Mouse (Mus musculus): ENCODE data around the gene Gabra6. TPM values are rescaled to one million over a fixed set of nuclear protein-coding genes. Genes with fewer than 3 reads are reported as not detected.
A peak's percentile ranks its signal among the peaks of the same experiment; 100 is the strongest.

Gabra6 gene
- polyA plus RNA-seq (2014; fragmentation: Nextera tagmentation; extraction: Ambion mirVana): not detected in 2 replicates

DNA sequence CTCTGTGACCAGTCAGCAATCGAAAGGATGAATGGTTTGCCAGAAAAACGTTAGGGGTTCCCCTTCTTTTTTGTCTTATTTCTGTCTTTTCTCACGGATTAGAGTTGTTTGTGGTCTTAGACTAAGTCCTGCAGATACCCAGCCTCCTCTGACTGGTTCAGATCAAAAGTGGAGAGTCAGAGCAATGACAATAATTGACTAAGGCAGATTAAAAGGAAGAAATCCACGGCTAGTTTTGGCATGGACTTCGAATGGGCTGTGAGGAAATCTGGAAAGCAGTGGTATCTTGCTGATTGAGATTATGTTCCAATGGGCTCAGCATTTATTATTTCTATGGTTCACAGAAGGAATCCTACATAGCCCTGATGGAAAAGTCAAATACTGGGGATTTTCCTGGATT lies at the start of gene Gabra6:
Gabra6 (minus strand) TSS at position 191 of the 400 bp plus-strand sequence.
- WGBS: 58% methylated on average over 5 of the region's 5 CpGs
- Histone ChIP-seq H3K36me3 (ENCODE audit: control insufficient read depth, insufficient read depth, low read length) (no peaks in the 10 kb centered on the region), H3K4me3 (ENCODE audit: low read depth, low read length) (no peak within 1 kb of the TSS), H3K4me1 (ENCODE audit: control insufficient read depth, insufficient read depth, low read length) (no peaks in the 10 kb centered on the region), H3K9ac (ENCODE audit: low read length) (no peak within 1 kb of the TSS), H3K9me3 (ENCODE audit: control insufficient read depth, low read length) (no peaks in the 10 kb centered on the region), H3K4me2 (no peak within 1 kb of the TSS), H3K27me3 (ENCODE audit: control insufficient read depth, insufficient read depth, low read length) (no peaks in the 10 kb centered on the region), H3K27ac (ENCODE audit: low read depth, low read length) (no peak within 1 kb of the TSS)
- DNase-seq (ENCODE audit: low spot score, missing footprints) (no peak), ATAC-seq (ENCODE audit: low FRiP score) (no peak)

DNA sequence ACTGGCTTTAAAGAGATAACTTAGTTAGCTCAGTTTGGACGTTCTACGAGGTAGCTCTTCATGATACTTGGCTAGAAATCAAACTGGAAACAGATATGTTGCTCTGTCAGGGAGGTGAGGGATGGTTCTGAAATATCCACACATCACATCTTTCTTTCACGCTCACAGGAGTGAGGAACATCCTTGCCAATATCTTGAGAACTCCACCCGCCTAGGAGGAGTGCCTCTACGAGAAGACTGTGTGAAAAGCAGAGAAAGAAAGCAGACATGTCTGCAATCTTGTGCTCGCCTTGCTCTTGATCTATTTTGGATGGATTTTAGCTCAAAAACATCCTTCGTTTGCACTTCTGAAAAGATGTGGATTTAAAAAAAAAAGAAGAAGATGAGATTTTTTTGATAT lies 44.7 kb upstream of the Gabra6 start:
- Histone ChIP-seq H3K4me2 (no peak overlapping the region), H3K9ac (ENCODE audit: low read length) (no peak overlapping the region), H3K36me3 (ENCODE audit: control insufficient read depth, insufficient read depth, low read length) (no peaks in the 10 kb centered on the region), H3K27me3 (ENCODE audit: control insufficient read depth, insufficient read depth, low read length) (no peaks in the 10 kb centered on the region), H3K27ac (ENCODE audit: low read depth, low read length) (no peak overlapping the region), H3K4me3 (ENCODE audit: low read depth, low read length) (no peak overlapping the region), H3K4me1 (ENCODE audit: control insufficient read depth, insufficient read depth, low read length) (no peaks in the 10 kb centered on the region), H3K9me3 (ENCODE audit: control insufficient read depth, low read length) (no peaks in the 10 kb centered on the region)
- ATAC-seq (ENCODE audit: low FRiP score) (no peak), DNase-seq (ENCODE audit: low spot score, missing footprints) (no peak)
- 83% methylated on average over 7 of the region's 7 CpGs for WGBS

- WGBS: 89% methylated on average over 3 of the region's 3 CpGs
- no peak for ATAC-seq (ENCODE audit: low FRiP score)
- Histone ChIP-seq H3K27ac (ENCODE audit: low read depth, low read length) (no peak overlapping the region), H3K4me2 (no peak overlapping the region), H3K4me3 (ENCODE audit: low read depth, low read length) (no peak overlapping the region), H3K27me3 (ENCODE audit: control insufficient read depth, insufficient read depth, low read length) (no peaks in the 10 kb centered on the region), H3K4me1 (ENCODE audit: control insufficient read depth, insufficient read depth, low read length) (no peaks in the 10 kb centered on the region), H3K9me3 (ENCODE audit: control insufficient read depth, low read length) (no peaks in the 10 kb centered on the region), H3K36me3 (ENCODE audit: control insufficient read depth, insufficient read depth, low read length) (no peaks in the 10 kb centered on the region), H3K9ac (ENCODE audit: low read length) (no peak overlapping the region)
- no peak for DNase-seq (ENCODE audit: low spot score, missing footprints)
Observed at GRCm38 (mm10) chr11:42332121-42332520, 11.2 kb upstream of the Gabra6 start.

DNA sequence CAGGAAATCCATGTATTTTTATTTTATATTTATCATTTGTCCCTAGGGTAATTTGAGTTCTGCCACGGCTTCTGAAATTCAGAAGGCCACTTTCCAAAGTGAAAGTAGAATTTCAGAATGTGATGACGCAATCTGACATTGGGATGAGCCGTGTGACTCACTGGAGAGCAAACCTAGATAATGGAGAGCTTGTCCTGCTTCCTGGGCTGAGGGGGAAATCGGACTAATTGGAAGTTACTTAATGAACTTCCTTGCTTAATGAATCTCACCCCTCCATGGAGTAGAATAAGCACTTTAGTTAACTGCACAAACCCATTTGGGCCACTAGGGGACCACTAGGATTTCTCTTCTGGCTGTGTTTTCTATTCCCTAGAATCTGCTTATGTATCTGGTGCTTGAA lies 5.4 kb upstream of the Gabra6 start:
- H3K27ac ChIP-seq (ENCODE audit: low read depth, low read length): no peak overlapping the region
- H3K4me2 ChIP-seq: no peak overlapping the region
- ATAC-seq (ENCODE audit: low FRiP score) (no peak), DNase-seq (ENCODE audit: low spot score, missing footprints) (no peak)
- H3K27me3 ChIP-seq (ENCODE audit: control insufficient read depth, insufficient read depth, low read length): no peaks in the 10 kb centered on the region
- 86% methylated on average over 4 of the region's 4 CpGs for WGBS
- H3K36me3 ChIP-seq (ENCODE audit: control insufficient read depth, insufficient read depth, low read length): no peaks in the 10 kb centered on the region
- no peak overlapping the region for H3K9ac ChIP-seq (ENCODE audit: low read length)
- H3K9me3 ChIP-seq (ENCODE audit: control insufficient read depth, low read length): no peaks in the 10 kb centered on the region
- H3K4me1 ChIP-seq (ENCODE audit: control insufficient read depth, insufficient read depth, low read length): no peaks in the 10 kb centered on the region
- H3K4me3 ChIP-seq (ENCODE audit: low read depth, low read length): no peak overlapping the region

DNA sequence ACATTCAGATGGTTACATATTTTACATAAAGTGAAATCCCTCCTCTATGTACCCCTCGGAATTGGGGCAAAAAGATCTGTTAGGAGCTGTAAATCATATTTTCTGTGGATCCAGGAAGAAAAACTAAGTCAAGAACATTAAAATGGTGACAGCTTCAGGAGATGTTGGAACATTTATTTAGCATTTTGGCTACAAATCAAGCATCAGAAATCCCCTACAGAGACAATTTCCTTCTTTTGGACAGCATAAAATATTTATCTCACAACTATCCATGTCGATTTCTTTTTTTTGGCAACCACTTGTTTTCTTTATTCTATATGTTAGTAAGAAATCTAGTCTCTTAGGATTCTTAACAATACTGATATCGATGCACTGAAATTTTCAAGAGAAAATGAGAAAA lies 688 bp upstream of the Gabra6 start:
- DNase-seq (ENCODE audit: low spot score, missing footprints) (no peak), ATAC-seq (ENCODE audit: low FRiP score) (no peak)
- H3K9ac ChIP-seq (ENCODE audit: low read length): no peak overlapping the region
- 88% methylated on average over 3 of the region's 3 CpGs for WGBS
- H3K27me3 ChIP-seq (ENCODE audit: control insufficient read depth, insufficient read depth, low read length): no peaks in the 10 kb centered on the region
- H3K4me1 ChIP-seq (ENCODE audit: control insufficient read depth, insufficient read depth, low read length): no peaks in the 10 kb centered on the region
- H3K4me2 ChIP-seq: no peak overlapping the region
- no peak overlapping the region for H3K27ac ChIP-seq (ENCODE audit: low read depth, low read length)
- H3K36me3 ChIP-seq (ENCODE audit: control insufficient read depth, insufficient read depth, low read length): no peaks in the 10 kb centered on the region
- no peak overlapping the region for H3K4me3 ChIP-seq (ENCODE audit: low read depth, low read length)
- H3K9me3 ChIP-seq (ENCODE audit: control insufficient read depth, low read length): no peaks in the 10 kb centered on the region

GRCm38 (mm10) chr11:42319521-42319920 lies 1.4 kb downstream of the Gabra6 start:
- Histone ChIP-seq H3K9ac (ENCODE audit: low read length) (no peak overlapping the region), H3K4me2 (no peak overlapping the region), H3K4me1 (ENCODE audit: control insufficient read depth, insufficient read depth, low read length) (0 out of 2 replicates have a peak, but pooled peaks cover 3% of the 10 kb centered on the region), H3K36me3 (ENCODE audit: control insufficient read depth, insufficient read depth, low read length) (no peaks in the 10 kb centered on the region), H3K27me3 (ENCODE audit: control insufficient read depth, insufficient read depth, low read length) (no peaks in the 10 kb centered on the region), H3K9me3 (ENCODE audit: control insufficient read depth, low read length) (no peaks in the 10 kb centered on the region), H3K27ac (ENCODE audit: low read depth, low read length) (no peak overlapping the region), H3K4me3 (ENCODE audit: low read depth, low read length) (no peak overlapping the region)
- WGBS: 93% methylated on average over 3 of the region's 3 CpGs
- DNase-seq (ENCODE audit: low spot score, missing footprints): no peak
- no peak for ATAC-seq (ENCODE audit: low FRiP score)

DNA sequence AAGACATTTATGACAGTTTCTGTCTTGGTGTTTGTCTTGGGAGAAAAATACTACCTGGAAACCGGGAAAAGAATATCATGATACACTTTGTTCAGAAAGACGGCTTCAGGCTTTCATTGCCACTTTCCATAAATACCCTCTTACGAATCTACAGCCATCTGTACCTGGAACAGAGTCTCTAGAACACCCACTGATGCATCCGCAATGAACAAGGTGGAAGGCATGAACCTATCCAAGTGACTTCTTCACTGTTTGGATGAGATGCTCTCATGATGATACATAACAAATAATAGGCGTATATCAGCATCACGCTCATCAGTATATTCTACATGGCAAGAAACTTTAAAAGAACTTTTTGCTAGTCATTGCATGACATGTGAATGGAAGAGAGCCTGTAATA lies 1.8 kb downstream of the Gabra6 start:
- Histone ChIP-seq H3K27ac (ENCODE audit: low read depth, low read length) (no peak overlapping the region), H3K9me3 (ENCODE audit: control insufficient read depth, low read length) (no peaks in the 10 kb centered on the region), H3K9ac (ENCODE audit: low read length) (no peak overlapping the region), H3K36me3 (ENCODE audit: control insufficient read depth, insufficient read depth, low read length) (no peaks in the 10 kb centered on the region), H3K27me3 (ENCODE audit: control insufficient read depth, insufficient read depth, low read length) (no peaks in the 10 kb centered on the region), H3K4me1 (ENCODE audit: control insufficient read depth, insufficient read depth, low read length) (0 out of 2 replicates have a peak, but pooled peaks cover 3% of the 10 kb centered on the region), H3K4me2 (no peak overlapping the region), H3K4me3 (ENCODE audit: low read depth, low read length) (no peak overlapping the region)
- ATAC-seq (ENCODE audit: low FRiP score) (no peak), DNase-seq (ENCODE audit: low spot score, missing footprints) (no peak)
- WGBS: 90% methylated on average over 6 of the region's 6 CpGs

- Histone ChIP-seq H3K4me1 (ENCODE audit: control insufficient read depth, insufficient read depth, low read length) (0 out of 2 replicates have a peak, but pooled peaks cover 3% of the 10 kb centered on the region), H3K9me3 (ENCODE audit: control insufficient read depth, low read length) (no peaks in the 10 kb centered on the region), H3K27me3 (ENCODE audit: control insufficient read depth, insufficient read depth, low read length) (no peaks in the 10 kb centered on the region), H3K4me3 (ENCODE audit: low read depth, low read length) (no peak overlapping the region), H3K4me2 (no peak overlapping the region), H3K36me3 (ENCODE audit: control insufficient read depth, insufficient read depth, low read length) (no peaks in the 10 kb centered on the region), H3K27ac (ENCODE audit: low read depth, low read length) (no peak overlapping the region), H3K9ac (ENCODE audit: low read length) (no peak overlapping the region)
- ATAC-seq (ENCODE audit: low FRiP score) (no peak), DNase-seq (ENCODE audit: low spot score, missing footprints) (no peak)
- 84% methylated on average over 3 of the region's 3 CpGs for WGBS
Observed at GRCm38 (mm10) chr11:42317985-42318384, 2.9 kb downstream of the Gabra6 start.

DNA sequence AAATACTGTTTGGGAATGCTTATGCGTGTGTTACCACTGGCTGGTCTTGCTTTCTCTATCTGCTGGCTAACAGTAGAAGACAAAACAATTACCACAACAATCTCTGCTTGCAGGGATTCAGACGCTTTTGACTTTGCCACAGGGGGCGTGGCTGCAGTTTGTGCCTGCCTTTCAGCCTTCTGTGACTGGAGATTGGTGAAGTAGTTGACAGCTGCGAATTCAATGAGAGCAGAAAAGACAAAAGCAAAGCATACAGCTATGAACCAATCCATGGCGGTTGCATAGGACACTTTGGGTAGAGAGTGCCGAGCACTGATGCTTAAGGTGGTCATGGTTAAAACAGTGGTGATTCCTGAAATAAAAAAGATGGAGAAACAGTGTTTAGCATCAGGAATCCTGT lies 6.0 kb downstream of the Gabra6 start:
- Histone ChIP-seq H3K4me3 (ENCODE audit: low read depth, low read length) (no peak overlapping the region), H3K27me3 (ENCODE audit: control insufficient read depth, insufficient read depth, low read length) (no peaks in the 10 kb centered on the region), H3K4me1 (ENCODE audit: control insufficient read depth, insufficient read depth, low read length) (0 out of 2 replicates have a peak, but pooled peaks cover 3% of the 10 kb centered on the region), H3K4me2 (peak overlapping the region; percentile 33), H3K27ac (ENCODE audit: low read depth, low read length) (no peak overlapping the region; the same call in 1 of the 2 replicates), H3K9me3 (ENCODE audit: control insufficient read depth, low read length) (no peaks in the 10 kb centered on the region), H3K36me3 (ENCODE audit: control insufficient read depth, insufficient read depth, low read length) (no peaks in the 10 kb centered on the region), H3K9ac (ENCODE audit: low read length) (no peak overlapping the region)
- ATAC-seq (ENCODE audit: low FRiP score) (peak; percentile 94), DNase-seq (ENCODE audit: low spot score, missing footprints) (peak; percentile 91)
- 8% methylated on average over 6 of the region's 6 CpGs for WGBS
